Mouse (Mus musculus): Measurements from ENCODE around the gene 1810043G02Rik.
"Not testable (repeated sequence)": the region's sequence is repeated elsewhere in the genome, so short reads cannot be mapped to it uniquely, and the experiment has no call there.

The 1810043G02Rik gene

GRCm38 (mm10) chr10:77978351-77979350 is at the start of gene 1810043G02Rik:
Gene 1810043G02Rik, plus strand, starts transcription at chr10:77978524.
- DNase-seq (ENCODE audit: extremely low read depth, low read depth, low spot score) = peak; percentile 23

DNA sequence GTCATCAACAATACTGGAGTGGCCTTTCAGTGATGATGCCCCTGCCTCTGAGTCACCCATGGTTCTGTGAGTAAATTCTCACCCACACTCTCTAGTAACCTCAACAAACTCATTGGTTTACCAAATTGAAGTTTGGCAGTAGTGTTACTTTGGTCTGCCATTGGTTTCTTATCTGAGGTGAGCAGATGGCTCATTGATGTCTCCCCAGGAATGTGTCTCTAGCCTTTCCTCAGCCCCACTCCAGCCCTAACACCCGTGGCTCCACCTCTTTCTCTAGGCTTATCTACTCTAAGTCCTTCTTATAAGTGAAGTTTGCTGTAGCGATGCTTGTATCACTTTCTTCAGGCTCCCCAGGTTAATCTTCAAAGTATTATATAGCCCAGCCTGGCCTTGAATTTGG is 38.6 kb upstream of the 1810043G02Rik start:
- no peak for DNase-seq (ENCODE audit: extremely low read depth, low read depth, low spot score)

GRCm38 (mm10) chr10:77950468-77950867 is 27.9 kb upstream of the 1810043G02Rik start:
- DNase-seq (ENCODE audit: extremely low read depth, low read depth, low spot score) = not testable (repeated sequence)

DNA sequence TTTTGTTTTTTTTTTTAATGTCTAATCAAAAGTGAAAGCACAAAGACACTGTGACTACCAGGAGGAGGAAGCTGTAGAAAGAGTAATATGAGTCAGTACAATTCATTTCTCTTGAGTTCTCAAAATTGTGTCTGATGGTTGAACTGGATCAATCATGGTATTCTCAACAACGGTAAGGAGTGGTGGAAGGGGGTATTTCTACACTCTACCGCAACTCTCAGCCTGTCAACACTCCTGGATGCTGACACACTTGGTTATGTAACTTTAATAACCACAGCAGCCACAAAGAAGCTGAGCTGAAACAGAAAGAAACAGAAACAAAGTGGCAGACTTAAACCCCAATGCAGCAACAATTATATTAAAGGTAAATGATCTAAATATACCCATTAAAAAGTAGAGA is 15.6 kb upstream of the 1810043G02Rik start:
- no peak for DNase-seq (ENCODE audit: extremely low read depth, low read depth, low spot score)

- no peak for DNase-seq (ENCODE audit: extremely low read depth, low read depth, low spot score)
Measured at GRCm38 (mm10) chr10:77963971-77964370, 14.4 kb upstream of the 1810043G02Rik start.

- no peak for DNase-seq (ENCODE audit: extremely low read depth, low read depth, low spot score)
Measured at GRCm38 (mm10) chr10:77969274-77969972, 8.9 kb upstream of the 1810043G02Rik start.

DNA sequence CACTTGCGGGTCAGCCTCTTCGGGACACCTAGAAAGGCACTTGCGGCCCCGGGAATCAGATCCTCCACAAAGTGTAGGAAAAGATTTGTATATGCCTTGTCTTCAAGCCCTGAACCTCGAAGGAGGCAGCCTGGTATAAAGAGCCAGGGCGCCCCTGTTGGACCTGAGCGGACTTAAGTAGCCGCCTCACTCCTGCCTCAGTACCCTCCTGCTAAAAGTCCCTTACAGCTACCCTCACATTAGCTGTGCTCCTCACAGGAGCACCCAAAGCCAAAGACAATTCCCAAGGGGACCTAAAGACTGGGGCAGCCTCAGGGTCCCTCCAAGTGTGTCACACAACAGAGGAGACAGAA is 8.4 kb upstream of the 1810043G02Rik start:
- no peak for DNase-seq (ENCODE audit: extremely low read depth, low read depth, low spot score)

DNA sequence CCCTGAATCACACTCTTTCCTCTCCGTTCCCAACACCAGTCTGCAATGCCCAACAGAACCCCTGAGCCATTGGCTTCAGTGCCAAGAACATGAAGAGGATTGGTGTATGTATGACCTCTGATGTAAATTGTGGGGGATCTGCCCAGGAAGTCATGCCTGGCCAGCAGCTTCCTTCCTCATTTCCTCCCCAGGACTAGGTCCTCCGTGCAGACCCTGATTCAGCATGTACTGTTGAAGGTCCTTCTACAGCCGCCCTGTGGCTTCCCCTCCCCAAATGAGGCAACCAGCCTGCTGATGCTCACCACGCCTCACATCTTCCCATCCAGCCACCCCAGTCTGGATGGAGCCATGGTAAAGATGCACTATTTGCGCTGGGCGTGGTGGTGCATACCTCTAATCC is 7.8 kb upstream of the 1810043G02Rik start, which contains the start of gene Trpm2:
Trpm2 (minus strand) TSS at position 83 of the 400 bp plus-strand sequence.
- no peak for DNase-seq (ENCODE audit: extremely low read depth, low read depth, low spot score)

DNA sequence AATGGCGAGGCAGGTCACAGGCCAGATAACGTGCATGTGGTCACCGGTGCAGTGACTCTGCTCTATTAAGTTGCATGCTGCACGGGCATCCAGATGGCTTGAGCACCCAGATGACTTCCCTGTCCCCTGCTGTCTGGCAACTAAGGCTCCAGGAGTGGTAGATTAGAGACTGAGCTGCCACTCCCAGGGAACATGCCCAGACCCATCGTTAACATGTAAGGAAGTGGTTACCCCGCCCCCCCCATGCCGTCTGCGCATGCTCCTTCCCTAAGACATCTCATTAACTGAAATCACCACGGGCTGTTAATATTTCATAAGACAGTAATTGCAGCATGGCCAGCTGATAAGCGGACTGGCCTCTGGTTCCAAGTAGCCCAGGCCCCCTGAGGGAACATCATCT is 7.1 kb upstream of the 1810043G02Rik start:
- no peak for DNase-seq (ENCODE audit: extremely low read depth, low read depth, low spot score)

DNA sequence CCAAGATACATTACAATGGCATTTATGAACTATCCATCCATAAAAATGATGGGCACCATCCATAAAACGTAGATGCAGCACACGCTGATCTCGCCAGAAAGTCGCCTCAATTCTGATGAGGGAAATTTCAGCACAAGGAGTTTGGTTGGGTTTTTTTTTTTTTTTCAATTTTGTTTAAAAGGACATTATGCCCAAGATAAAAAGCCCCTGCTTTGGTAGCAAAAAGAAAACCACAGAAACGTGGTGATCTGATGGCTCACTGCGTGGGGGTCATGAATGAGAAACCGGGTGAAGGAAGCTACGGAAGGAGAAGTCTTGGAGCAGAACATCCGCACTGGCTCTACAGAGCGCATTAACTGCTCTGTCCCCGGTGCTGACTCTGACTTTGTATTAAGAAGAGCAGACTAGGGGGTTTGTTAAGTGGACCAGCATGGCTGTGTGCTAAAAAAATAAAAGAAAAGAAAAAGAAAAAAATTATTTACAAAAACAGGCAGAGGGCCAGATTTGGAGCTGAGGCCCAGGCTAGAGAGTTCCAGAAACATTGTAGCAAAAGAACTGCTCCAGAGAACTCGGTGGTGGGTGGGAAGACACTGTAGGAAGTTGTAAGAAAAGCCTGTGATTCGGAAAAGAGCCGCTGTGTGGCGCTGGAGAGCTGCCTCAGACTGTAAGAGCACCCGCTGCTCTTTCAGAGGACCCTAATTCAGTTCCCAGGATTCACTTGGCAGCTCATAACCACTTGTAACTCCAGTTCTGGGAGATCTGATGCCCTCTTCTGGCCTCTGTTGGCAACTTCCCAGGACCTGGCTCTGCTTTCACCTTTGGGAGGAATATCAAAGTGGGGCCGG is 6.4 kb upstream of the 1810043G02Rik start:
- no peak for DNase-seq (ENCODE audit: extremely low read depth, low read depth, low spot score)

DNA sequence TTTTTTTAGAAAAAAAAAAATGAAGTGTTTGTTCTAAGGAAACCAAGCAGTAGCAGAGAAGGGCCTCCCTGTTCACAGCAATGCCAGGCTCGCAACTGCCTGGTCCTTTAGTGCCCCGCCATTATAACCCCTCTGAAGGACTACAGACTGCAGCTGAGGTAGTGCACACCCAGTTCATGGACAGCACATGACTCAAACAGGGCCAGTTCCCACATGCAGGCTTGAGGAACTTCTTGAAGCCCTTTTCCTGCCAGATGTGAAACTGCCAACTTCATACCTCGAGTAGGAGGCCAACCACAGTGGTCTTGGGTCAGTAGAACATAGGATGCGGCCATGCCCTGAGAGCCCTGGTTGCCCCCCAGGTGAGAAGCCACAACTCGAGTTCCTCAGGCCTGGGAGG is 4.0 kb upstream of the 1810043G02Rik start:
- peak; percentile 13 for DNase-seq (ENCODE audit: extremely low read depth, low read depth, low spot score)

- no peak for DNase-seq (ENCODE audit: extremely low read depth, low read depth, low spot score)
Measured at GRCm38 (mm10) chr10:77974811-77975210, 3.5 kb upstream of the 1810043G02Rik start.

GRCm38 (mm10) chr10:77975653-77976052 is 2.7 kb upstream of the 1810043G02Rik start:
- DNase-seq (ENCODE audit: extremely low read depth, low read depth, low spot score) = no peak

DNA sequence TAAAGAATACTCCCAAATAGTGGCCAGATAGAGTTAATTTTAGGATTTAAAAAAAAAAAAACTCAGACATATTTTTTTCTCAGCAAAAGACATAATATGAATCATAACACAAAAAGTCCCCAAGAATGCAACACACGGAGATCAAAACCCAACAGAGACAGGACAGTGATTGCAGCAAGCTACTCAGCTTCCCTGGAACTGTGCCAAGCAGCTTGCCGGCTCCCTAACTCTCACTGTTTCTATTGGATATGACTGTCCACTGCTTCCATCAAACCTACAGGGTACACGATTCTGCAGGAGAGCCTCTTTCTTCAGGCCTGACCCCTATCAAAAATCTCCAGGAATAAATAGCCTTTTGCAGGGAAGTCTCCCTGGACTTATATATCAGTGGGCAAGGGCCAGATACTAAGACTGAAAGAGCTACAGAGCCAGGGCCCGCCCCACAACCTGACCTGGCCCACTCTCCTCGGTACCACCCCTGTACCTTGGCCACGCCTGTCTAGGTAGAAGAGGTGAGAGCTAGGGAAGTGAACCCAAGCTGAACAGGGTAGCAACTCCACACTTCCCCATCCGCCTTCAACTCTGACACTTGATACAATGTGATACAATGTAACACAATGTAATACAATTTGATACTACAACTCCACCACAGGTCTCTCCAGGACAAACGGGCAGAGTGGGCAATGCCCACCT is 1.7 kb upstream of the 1810043G02Rik start:
- DNase-seq (ENCODE audit: extremely low read depth, low read depth, low spot score) = no peak

DNA sequence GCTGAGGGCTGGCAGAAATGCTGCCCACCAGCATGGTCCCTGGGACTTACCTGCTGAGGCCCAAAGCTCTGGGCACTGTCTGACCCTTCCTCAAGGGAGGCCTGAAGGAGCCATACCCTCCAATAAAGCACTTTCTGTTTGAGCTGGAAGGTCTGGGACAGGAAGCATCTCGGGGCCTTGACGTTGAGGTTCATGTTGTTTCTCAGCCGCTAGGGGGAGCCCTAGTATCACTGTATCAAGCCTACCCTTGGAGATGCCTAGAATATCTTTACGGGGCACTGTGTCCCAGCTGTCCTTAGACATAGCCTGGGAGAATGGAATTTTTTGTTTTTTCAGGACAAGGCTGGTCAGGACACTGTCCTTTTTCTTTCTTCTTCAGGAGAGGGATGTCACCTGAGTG is 6.3 kb downstream of the 1810043G02Rik start:
- DNase-seq (ENCODE audit: extremely low read depth, low read depth, low spot score) = no peak

- DNase-seq (ENCODE audit: extremely low read depth, low read depth, low spot score) = no peak
Measured at GRCm38 (mm10) chr10:77985775-77986174, 7.5 kb downstream of the 1810043G02Rik start.

DNA sequence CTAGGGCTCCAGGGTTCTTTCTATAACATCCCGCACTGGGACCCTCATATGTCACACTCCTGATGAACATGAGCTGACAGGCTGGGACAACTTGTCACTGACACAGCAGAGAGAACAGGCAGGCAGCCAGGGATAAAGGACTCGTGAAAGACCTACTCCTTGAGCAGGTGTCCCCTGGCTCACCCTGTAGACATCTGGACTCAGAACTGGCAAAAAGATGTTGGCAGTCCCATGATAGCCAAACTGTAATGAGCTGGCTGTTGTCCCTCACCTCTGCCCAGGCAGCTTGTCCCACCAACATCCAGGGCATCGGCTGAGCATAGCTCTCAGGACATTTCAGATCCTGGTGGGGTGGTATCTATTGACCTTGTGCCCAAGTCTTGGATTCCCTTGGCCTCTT is 17.3 kb downstream of the 1810043G02Rik start:
- DNase-seq (ENCODE audit: extremely low read depth, low read depth, low spot score) = no peak

GRCm38 (mm10) chr10:78000200-78000599 is 21.9 kb downstream of the 1810043G02Rik start:
- no peak for DNase-seq (ENCODE audit: extremely low read depth, low read depth, low spot score)

DNA sequence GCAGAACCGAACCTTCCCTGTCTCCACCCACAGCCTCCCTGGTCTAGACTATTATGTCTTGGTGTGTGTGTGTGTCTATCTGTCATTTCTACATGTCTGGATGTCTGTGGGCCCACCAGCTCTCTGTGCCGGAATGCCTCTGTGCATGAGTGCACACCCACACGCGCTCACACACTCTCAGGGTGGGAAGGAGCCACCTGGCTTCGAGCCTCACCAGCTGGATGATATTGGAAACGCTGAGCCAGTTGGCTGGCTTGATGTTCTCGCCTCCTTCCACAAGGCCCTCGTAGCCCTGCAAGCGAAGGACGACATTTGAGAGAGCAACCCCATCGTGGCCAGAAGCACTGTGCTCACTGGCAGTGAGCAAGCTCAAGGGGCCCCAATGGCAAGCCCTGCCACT is 23.5 kb downstream of the 1810043G02Rik start:
- no peak for DNase-seq (ENCODE audit: extremely low read depth, low read depth, low spot score)

DNA sequence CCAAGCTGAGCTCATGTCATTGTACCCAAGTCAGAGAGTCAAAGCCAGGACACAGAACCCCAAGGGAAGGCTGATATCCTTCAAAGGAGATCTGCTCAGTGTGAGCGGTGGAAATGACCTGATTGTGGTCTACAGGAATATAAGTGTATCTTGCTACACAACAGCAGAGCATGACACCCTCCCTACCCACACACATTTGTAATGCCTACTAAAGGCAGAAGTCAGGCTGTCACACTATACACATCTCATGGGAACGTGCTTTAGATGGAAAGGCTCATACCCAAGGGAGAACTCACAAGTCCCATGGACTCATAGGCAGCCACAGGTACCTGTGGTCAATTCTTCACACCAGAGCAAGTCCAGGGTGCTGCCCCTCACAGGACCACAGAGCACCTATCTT is 24.0 kb downstream of the 1810043G02Rik start:
- DNase-seq (ENCODE audit: extremely low read depth, low read depth, low spot score) = no peak
